Mouse (Mus musculus) MEL (cell line): ENCODE data around the gene Wrap73. TPM values are rescaled to one million over a fixed set of nuclear protein-coding genes. Genes with fewer than 3 reads are reported as not detected.
A peak's percentile ranks its signal among the peaks of the same experiment; 100 is the strongest.

Experiments
- DNase-seq: peaks from one replicate; pipeline ENCODE4 v3.0.0; 2011; ENCODE audit warnings: low read depth, low spot score
- H3K27ac ChIP-seq: 2 replicates; pipeline ENCODE4 v1.5.1; 2012; ENCODE audit warnings: low read depth, mild to moderate bottlenecking, control low read depth, low read length, moderate library complexity; ENCODE audit not compliant: control insufficient read depth
- H3K27me3 ChIP-seq, 2 experiments: fragments of 150-350 bp in 1 of 2; sonication (generic) in 1 of 2; 2 replicates each; pipeline ENCODE4 v1.6.1; 2012; ENCODE audit warnings: low read length in 2 of 2, mild to moderate bottlenecking in 2 of 2, improper control_type of control experiment in 1 of 2, moderate library complexity in 1 of 2; ENCODE audit not compliant: insufficient read depth in 2 of 2, control insufficient read depth in 1 of 2
- H3K36me3 ChIP-seq, 2 experiments: 2 replicates each; pipeline ENCODE4 v1.6.1; 2012 to 2014; ENCODE audit warnings: low read length in 2 of 2, improper control_type of control experiment in 1 of 2, inconsistent platforms in 1 of 2, mild to moderate bottlenecking in 1 of 2; ENCODE audit not compliant: insufficient read depth in 2 of 2, control insufficient read depth in 1 of 2
- H3K4me1 ChIP-seq, 2 experiments: fragments of 150-350 bp in 1 of 2; sonication (generic) in 1 of 2; 2 replicates each; pipeline ENCODE4 v1.6.1; 2012; ENCODE audit warnings: low read length in 2 of 2, improper control_type of control experiment in 1 of 2, mild to moderate bottlenecking in 1 of 2; ENCODE audit not compliant: insufficient read depth in 2 of 2, control insufficient read depth in 1 of 2
- H3K4me3 ChIP-seq, 2 experiments: fragments of 150-350 bp in 1 of 2; sonication (generic) in 1 of 2; 2 replicates each; pipeline ENCODE4 v1.5.1; 2012; ENCODE audit warnings: low read depth in 2 of 2, low read length in 2 of 2, mild to moderate bottlenecking in 2 of 2, moderate library complexity in 2 of 2, control low read depth in 1 of 2, improper control_type of control experiment in 1 of 2; ENCODE audit not compliant: control insufficient read depth in 1 of 2, insufficient read depth in 1 of 2
- H3K79me2 ChIP-seq: 2 replicates; pipeline ENCODE4 v1.6.1; 2012; ENCODE audit warnings: mild to moderate bottlenecking, low read length, moderate library complexity; ENCODE audit not compliant: control insufficient read depth, poor library complexity, insufficient read depth
- H3K9ac ChIP-seq: 2 replicates; pipeline ENCODE4 v1.6.1; 2012; ENCODE audit warnings: low read depth, mild to moderate bottlenecking, control low read depth, low read length, moderate library complexity; ENCODE audit not compliant: control insufficient read depth, poor library complexity, severe bottlenecking
- H3K9me3 ChIP-seq: fragments of 150-350 bp; sonication (generic); replicated peaks from 2 replicates; pipeline ENCODE4 v1.6.1; 2012; ENCODE audit warnings: mild to moderate bottlenecking, low read length, improper control_type of control experiment, moderate library complexity; ENCODE audit not compliant: insufficient read depth
- BHLHE40 ChIP-seq: IDR thresholded peaks from 2 replicates; pipeline ENCODE4 v1.6.1; 2012; ENCODE audit warnings: low read depth, mild to moderate bottlenecking, inconsistent platforms, low read length, improper control_type of control experiment, borderline replicate concordance
- CHD1 ChIP-seq: IDR thresholded peaks from 2 replicates; pipeline ENCODE4 v1.6.1; 2012; ENCODE audit warnings: low read depth, mild to moderate bottlenecking, inconsistent platforms, low read length, improper control_type of control experiment
- CHD2 ChIP-seq: IDR thresholded peaks from 2 replicates; pipeline ENCODE4 v1.6.1; 2011; ENCODE audit warnings: low read length, improper control_type of control experiment
- CTCF ChIP-seq, 3 experiments: IDR thresholded peaks in 2 of 3; conservative IDR thresholded peaks in 1 of 3; 2 replicates each; pipeline ENCODE4 v1.5.1; 2011 to 2012; ENCODE audit warnings: low read length in 3 of 3, low read depth in 2 of 3, mild to moderate bottlenecking in 2 of 3, improper control_type of control experiment in 1 of 3, inconsistent platforms in 1 of 3, mixed read lengths in 1 of 3, moderate library complexity in 1 of 3; ENCODE audit not compliant: control insufficient read depth in 1 of 3, insufficient read depth in 1 of 3, poor library complexity in 1 of 3, severe bottlenecking in 1 of 3
- E2F4 ChIP-seq: IDR thresholded peaks from 2 replicates; pipeline ENCODE4 v1.6.1; 2011; ENCODE audit warnings: low read depth, low read length, improper control_type of control experiment, borderline replicate concordance
- ELF1 ChIP-seq: IDR thresholded peaks from 2 replicates; pipeline ENCODE4 v1.6.1; 2014; ENCODE audit warnings: low read depth, mild to moderate bottlenecking, inconsistent platforms, low read length, improper control_type of control experiment, moderate library complexity
- EP300 ChIP-seq, 2 experiments: IDR thresholded peaks; 2 replicates each; pipeline ENCODE4 v1.6.1; 2011; ENCODE audit warnings: improper control_type of control experiment in 2 of 2, low read length in 2 of 2, low read depth in 1 of 2, mild to moderate bottlenecking in 1 of 2
- ETS1 ChIP-seq: IDR thresholded peaks from 2 replicates; pipeline ENCODE4 v1.6.1; 2012; ENCODE audit warnings: low read depth, mild to moderate bottlenecking, inconsistent platforms, low read length, improper control_type of control experiment, moderate library complexity
- GABPA ChIP-seq: IDR thresholded peaks from 2 replicates; pipeline ENCODE4 v1.6.1; 2012; ENCODE audit warnings: low read depth, mild to moderate bottlenecking, inconsistent platforms, low read length, improper control_type of control experiment, moderate library complexity
- GATA1 ChIP-seq: IDR thresholded peaks from 2 replicates; pipeline ENCODE4 v1.6.1; 2011; ENCODE audit warnings: low read depth, low read length, improper control_type of control experiment
- HCFC1 ChIP-seq: IDR thresholded peaks from 2 replicates; pipeline ENCODE4 v1.6.1; 2012; ENCODE audit warnings: low read depth, mild to moderate bottlenecking, inconsistent platforms, low read length, improper control_type of control experiment, moderate library complexity
- JUND ChIP-seq: IDR thresholded peaks from 2 replicates; pipeline ENCODE4 v1.6.1; 2011; ENCODE audit warnings: low read depth, mild to moderate bottlenecking, improper control_type of control experiment, low read length
- KAT2A ChIP-seq: conservative IDR thresholded peaks from 2 replicates; pipeline ENCODE4 v1.6.1; 2012; ENCODE audit warnings: low read depth, low read length, improper control_type of control experiment, inconsistent platforms
- MAFK ChIP-seq: IDR thresholded peaks from 2 replicates; pipeline ENCODE4 v1.6.1; 2011; ENCODE audit warnings: low read depth, mild to moderate bottlenecking, low read length, improper control_type of control experiment, borderline replicate concordance
- MAX ChIP-seq: IDR thresholded peaks from 2 replicates; pipeline ENCODE4 v1.6.1; 2011; ENCODE audit warnings: low read length, improper control_type of control experiment
- MAZ ChIP-seq: IDR thresholded peaks from 2 replicates; pipeline ENCODE4 v1.6.1; 2012; ENCODE audit warnings: low read depth, mild to moderate bottlenecking, inconsistent platforms, low read length, improper control_type of control experiment
- MEF2A ChIP-seq: IDR thresholded peaks from 2 replicates; pipeline ENCODE4 v1.6.1; 2014; ENCODE audit warnings: low read depth, mild to moderate bottlenecking, inconsistent platforms, low read length, improper control_type of control experiment; ENCODE audit not compliant: poor library complexity, insufficient replicate concordance, severe bottlenecking; ENCODE audit errors: extremely low read depth
- MYB ChIP-seq: IDR thresholded peaks from 2 replicates; pipeline ENCODE4 v1.6.1; 2011; ENCODE audit warnings: mild to moderate bottlenecking, low read depth, low read length, improper control_type of control experiment
- MYC ChIP-seq: IDR thresholded peaks from 2 replicates; pipeline ENCODE4 v1.6.1; 2011; ENCODE audit warnings: low read depth, mild to moderate bottlenecking, low read length, improper control_type of control experiment, moderate library complexity
- NELFE ChIP-seq: IDR thresholded peaks from 2 replicates; pipeline ENCODE4 v1.6.1; 2011; ENCODE audit warnings: low read depth, low read length, improper control_type of control experiment
- POLR2AphosphoS2 ChIP-seq: IDR thresholded peaks from 2 replicates; pipeline ENCODE4 v1.6.1; 2011; ENCODE audit warnings: low read length, improper control_type of control experiment
- POLR2AphosphoS5 ChIP-seq: IDR thresholded peaks from 2 replicates; pipeline ENCODE4 v1.6.1; 2012; ENCODE audit warnings: low read depth, borderline replicate concordance, mild to moderate bottlenecking, inconsistent platforms, low read length, moderate library complexity, mixed read lengths
- RAD21 ChIP-seq: IDR thresholded peaks from 2 replicates; pipeline ENCODE4 v1.6.1; 2011; ENCODE audit warnings: mild to moderate bottlenecking, low read depth, low read length, improper control_type of control experiment
- RCOR1 ChIP-seq: IDR thresholded peaks from 2 replicates; pipeline ENCODE4 v1.6.1; 2012; ENCODE audit warnings: low read depth, mild to moderate bottlenecking, inconsistent platforms, low read length, improper control_type of control experiment
- SIN3A ChIP-seq: IDR thresholded peaks from 2 replicates; pipeline ENCODE4 v1.6.1; 2012; ENCODE audit warnings: low read length, improper control_type of control experiment, inconsistent platforms
- SMC3 ChIP-seq: IDR thresholded peaks from 2 replicates; pipeline ENCODE4 v1.6.1; 2011; ENCODE audit warnings: low read depth, low read length, improper control_type of control experiment
- TAL1 ChIP-seq: IDR thresholded peaks from 2 replicates; pipeline ENCODE4 v1.6.1; 2012; ENCODE audit warnings: mild to moderate bottlenecking, inconsistent platforms, low read length, moderate library complexity, mixed read lengths
- TBP ChIP-seq: IDR thresholded peaks from 2 replicates; pipeline ENCODE4 v1.8.0; 2011; ENCODE audit warnings: low read depth, low read length, improper control_type of control experiment
- TCF12 ChIP-seq: IDR thresholded peaks from 2 replicates; pipeline ENCODE4 v1.6.1; 2014; ENCODE audit warnings: low read depth, mild to moderate bottlenecking, inconsistent platforms, low read length, improper control_type of control experiment, moderate library complexity
- UBTF ChIP-seq: IDR thresholded peaks from 2 replicates; pipeline ENCODE4 v1.6.1; 2012; ENCODE audit warnings: low read depth, mild to moderate bottlenecking, inconsistent platforms, low read length, improper control_type of control experiment, moderate library complexity, borderline replicate concordance; ENCODE audit not compliant: insufficient read depth
- USF1 ChIP-seq: IDR thresholded peaks from 2 replicates; pipeline ENCODE4 v1.6.1; 2014; ENCODE audit warnings: low read depth, mild to moderate bottlenecking, inconsistent platforms, low read length, improper control_type of control experiment, moderate library complexity
- ZC3H11A ChIP-seq: IDR thresholded peaks from 2 replicates; pipeline ENCODE4 v1.6.1; 2012; ENCODE audit warnings: low read depth, mild to moderate bottlenecking, inconsistent platforms, low read length, improper control_type of control experiment
- ZKSCAN1 ChIP-seq: IDR thresholded peaks from 2 replicates; pipeline ENCODE4 v1.6.1; 2012; ENCODE audit warnings: low read depth, mild to moderate bottlenecking, inconsistent platforms, low read length, improper control_type of control experiment, moderate library complexity
- ZMIZ1 ChIP-seq: IDR thresholded peaks from 2 replicates; pipeline ENCODE4 v1.6.1; 2012; ENCODE audit warnings: low read depth, mild to moderate bottlenecking, inconsistent platforms, low read length, improper control_type of control experiment, moderate library complexity
- ZNF384 ChIP-seq: IDR thresholded peaks from 2 replicates; pipeline ENCODE4 v1.6.1; 2012; ENCODE audit warnings: low read depth, mild to moderate bottlenecking, inconsistent platforms, low read length, improper control_type of control experiment
- polyA plus RNA-seq, 2 experiments: library from polyadenylated mRNA; stranded (reverse) in 1 of 2; unstranded in 1 of 2; fragments of >175 nt in 1 of 2; fragments of >200 nt in 1 of 2; gene quantifications; 2 replicates each; pipeline versions ENCODE4 v1.2.1 to v1.2.4; 2012; ENCODE audit warnings: low replicate concordance in 2 of 2, low read depth in 1 of 2; ENCODE audit not compliant: insufficient read length in 2 of 2, insufficient read depth in 1 of 2, missing spikeins in 1 of 2
- total RNA-seq: library from RNA; depleted of rRNA; stranded (reverse); fragments of 300-350 nt; gene quantifications from 2 replicates; pipeline ENCODE4 v1.2.3, GENCODE M21; 2012; rRNA removed

The Wrap73 gene
- total RNA-seq (41.7 and 49.7 TPM in 2 replicates), polyA plus RNA-seq (10 to 100 TPM in 1 of 2 experiments, not detected in 1; 49.7 TPM)

DNA sequence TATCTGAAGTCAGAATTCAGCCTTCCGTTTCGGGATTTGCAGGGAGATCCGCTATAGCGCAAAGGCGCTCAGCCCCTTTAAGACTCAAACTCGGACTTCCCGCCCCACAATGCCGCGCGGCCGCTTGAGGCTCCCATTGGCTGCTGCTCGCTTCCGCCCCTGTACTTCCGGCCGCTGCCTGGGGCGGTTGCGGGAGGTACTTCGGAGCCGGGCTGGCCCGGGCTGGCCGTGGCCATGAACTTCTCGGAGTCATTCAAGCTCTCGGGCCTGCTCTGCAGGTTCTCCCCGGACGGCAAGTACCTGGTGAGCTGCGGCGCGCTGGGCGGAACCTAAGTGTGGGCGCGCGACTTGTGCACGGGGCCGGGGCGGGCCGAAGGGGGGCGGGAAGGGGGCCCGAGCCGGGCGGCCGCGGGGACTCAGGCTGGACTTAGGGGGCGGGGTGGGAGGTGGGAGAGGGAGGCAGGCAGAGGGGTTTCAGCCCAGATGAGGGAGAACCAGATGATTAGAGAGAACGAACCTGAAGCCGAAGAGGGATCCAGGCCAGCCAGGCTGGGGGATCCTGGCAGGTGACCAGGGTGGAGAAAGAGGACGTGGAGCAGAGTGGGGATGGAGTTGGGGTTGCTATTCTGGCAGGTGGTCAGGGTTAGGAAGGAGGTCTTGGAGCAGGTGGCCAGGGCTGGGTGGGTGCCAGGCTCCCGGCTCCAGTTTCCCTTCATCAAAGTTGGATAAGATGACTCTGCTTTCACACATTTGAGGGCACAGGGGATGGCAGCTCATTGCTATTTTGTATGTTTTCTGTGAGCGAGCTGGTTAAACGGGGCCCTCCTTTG lies at the start of gene Wrap73:
Gene Wrap73 (plus strand): TSS at position 162 of the 830 bp plus-strand sequence.
- H3K9me3 ChIP-seq, result no peaks in the 10 kb centered on the region
- H3K9ac ChIP-seq, result peak within 1 kb of the TSS; percentile 92
- H3K79me2 ChIP-seq, result peaks cover 14% of the 10 kb centered on the region
- H3K36me3 ChIP-seq, result peaks cover 0 to 5% of the 10 kb centered on the region in 2 experiments; a peak in 2 of 4 replicates
- no peak within 1 kb of the TSS for H3K27ac ChIP-seq
- no peaks in the 10 kb centered on the region for H3K27me3 ChIP-seq
- H3K4me3 ChIP-seq, result peak within 1 kb of the TSS; percentile 73 to 82
- DNase-seq, result peak; percentile 93
- H3K4me1 ChIP-seq, result peaks cover 0 to 4% of the 10 kb centered on the region in 2 experiments; a peak in 3 of 4 replicates
- no peak for TF ChIP-seq GATA1
- TF ChIP-seq NELFE, result peak; percentile 73
- TF ChIP-seq SIN3A, result peak; percentile 93
- TF ChIP-seq JUND, result no peak
- peak; percentile 57; the same call in 1 of the 2 replicates for TF ChIP-seq POLR2AphosphoS2
- no peak for TF ChIP-seq ZNF384
- no peak for TF ChIP-seq TAL1
- no peak for TF ChIP-seq UBTF
- TF ChIP-seq RAD21, result no peak
- no peak for TF ChIP-seq CHD2
- no peak for TF ChIP-seq EP300 (IDR thresholded peaks at IDR 0.05; ENCODE audit: low read depth in 1 of 2, low read length in 2 of 2)
- TF ChIP-seq GABPA, result no peak
- TF ChIP-seq CHD1, result no peak
- TF ChIP-seq ETS1, result no peak
- TF ChIP-seq ZC3H11A, result no peak
- no peak for TF ChIP-seq ZKSCAN1
- TF ChIP-seq MYB, result no peak
- no peak for TF ChIP-seq MAFK
- TF ChIP-seq ZMIZ1, result no peak
- TF ChIP-seq MAZ, result peak; percentile 47; the same call in 1 of the 2 replicates
- no peak for TF ChIP-seq MAX
- peak; percentile 96 for TF ChIP-seq HCFC1
- TF ChIP-seq TBP, result no peak
- no peak for TF ChIP-seq E2F4
- TF ChIP-seq RCOR1, result no peak
- TF ChIP-seq KAT2A, result peak; percentile 75; the same call in 1 of the 2 replicates
- no peak for TF ChIP-seq MYC
- TF ChIP-seq TCF12, result 0 out of 2 replicates have a peak, but pooled peaks have one; percentile 25
- TF ChIP-seq MEF2A, result no peak
- no peak for TF ChIP-seq CTCF (IDR thresholded peaks at IDR 0.05 in 2 of 3, conservative IDR thresholded peaks at IDR 0.05 in 1 of 3; ENCODE audit: control insufficient read depth in 1 of 3, insufficient read depth in 1 of 3, low read depth in 2 of 3, low read length in 3 of 3, poor library complexity in 1 of 3, severe bottlenecking in 1 of 3)
- TF ChIP-seq USF1, result no peak
- TF ChIP-seq ELF1, result peak; percentile 85
- TF ChIP-seq POLR2AphosphoS5, result no peak
- TF ChIP-seq BHLHE40, result no peak
- TF ChIP-seq SMC3, result no peak
